Mouse (Mus musculus): ENCODE data around the gene Bcl2l12. TPM values are rescaled to one million over a fixed set of nuclear protein-coding genes. Genes with fewer than 3 reads are reported as not detected.

Bcl2l12 gene
- not detected for polyA plus RNA-seq (2014; fragmentation: Illumina TruSeq; extraction: RNeasy Lipid Tissue Mini Kit (QIAGEN cat#74804); ENCODE audit: low replicate concordance)

DNA sequence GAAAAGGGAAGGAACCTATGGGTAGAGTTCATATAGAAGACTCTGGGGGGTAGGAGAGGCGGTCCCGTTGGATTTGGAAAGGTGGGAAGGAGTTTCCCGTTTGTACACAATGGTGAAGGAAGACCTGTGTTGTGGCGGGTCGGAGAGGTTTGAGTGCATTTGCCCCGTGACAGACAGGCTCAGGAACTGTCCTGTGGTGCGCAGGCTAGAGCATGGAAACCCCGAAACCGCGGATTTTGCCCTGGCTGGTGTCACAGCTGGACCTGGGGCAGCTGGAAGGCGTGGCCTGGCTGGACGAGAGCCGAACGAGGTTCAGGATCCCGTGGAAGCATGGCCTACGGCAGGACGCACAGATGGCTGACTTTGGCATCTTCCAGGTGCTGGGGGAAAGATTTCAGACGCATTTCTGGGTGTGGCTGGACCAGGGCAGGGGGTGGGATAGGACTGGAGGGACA, at the start of gene Bcl2l12:
Gene Bcl2l12 (minus strand): TSS at position 212 of the 455 bp plus-strand sequence.

DNA sequence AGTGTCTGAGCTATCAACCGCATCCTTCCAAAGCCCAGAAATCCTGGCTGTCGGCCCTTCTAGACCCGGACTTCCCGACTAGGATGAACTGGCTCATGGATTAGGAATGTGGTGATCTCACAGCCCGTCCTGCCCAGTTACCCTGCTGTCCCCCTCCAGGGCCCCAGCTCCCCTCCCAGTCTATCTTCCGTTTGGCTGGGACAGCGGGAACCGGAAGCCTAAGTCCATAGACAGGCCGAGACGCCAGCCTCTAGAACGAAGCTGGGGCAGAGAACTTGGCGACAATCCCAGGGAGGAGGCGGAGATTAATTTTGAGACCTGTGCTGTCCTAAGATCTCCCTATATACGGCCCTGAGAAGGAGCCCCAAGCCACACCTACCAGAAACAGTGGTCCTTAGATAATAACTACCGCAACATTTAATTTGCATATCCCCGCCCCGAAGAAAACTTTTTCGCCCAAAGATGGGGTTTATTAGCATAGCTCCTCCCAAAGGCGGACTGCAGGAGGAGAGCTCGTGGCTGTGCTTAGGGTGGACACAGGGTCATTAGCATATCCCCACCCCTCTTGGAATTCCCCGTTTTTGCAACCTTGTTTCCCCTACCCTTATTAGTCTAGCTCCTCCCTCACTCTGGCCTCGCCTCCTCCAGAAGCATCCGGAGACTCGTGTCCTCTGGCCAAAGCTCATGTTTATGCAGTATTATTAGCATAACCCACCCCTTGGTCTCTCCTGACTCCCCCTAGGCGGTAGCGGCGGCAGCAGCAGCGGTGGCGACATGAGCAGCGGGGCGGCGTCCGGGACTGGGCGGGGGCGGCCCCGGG, 18.9 kb upstream of the Bcl2l12 start, which contains the start of gene Rras:
Gene Rras (plus strand): TSS at position 720 of the 820 bp plus-strand sequence.

DNA sequence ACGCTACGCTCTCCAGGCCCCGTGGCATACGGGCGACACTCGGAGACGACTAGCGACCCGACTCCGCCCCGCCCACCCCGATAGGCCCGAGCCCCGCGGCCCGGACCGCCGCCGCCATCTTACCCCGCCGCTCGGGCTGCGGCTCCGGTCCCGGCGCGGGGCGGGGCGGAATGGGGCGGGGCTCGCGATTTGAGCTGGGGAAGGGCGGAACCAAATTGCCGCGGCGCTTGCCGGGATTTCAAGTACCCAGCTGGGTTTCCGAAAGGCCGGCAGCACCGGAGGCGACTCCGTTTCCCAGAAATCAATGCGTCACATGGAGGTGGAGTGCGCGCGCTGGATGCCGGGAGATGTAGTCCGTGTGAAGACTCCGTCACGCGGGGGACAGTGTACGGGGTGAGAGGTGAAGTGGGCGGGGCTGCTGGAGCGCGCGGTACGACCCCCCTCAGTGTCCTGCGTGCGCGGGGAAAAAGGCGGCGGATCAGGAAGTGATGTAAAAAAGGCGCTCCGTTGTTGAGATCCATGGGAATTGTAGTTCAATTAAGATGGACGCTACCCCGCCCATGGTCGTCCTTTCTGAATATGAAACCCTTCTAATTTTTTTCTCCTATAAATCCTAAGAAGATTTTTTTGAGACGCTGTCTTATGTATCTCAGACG, 17.6 kb upstream of the Bcl2l12 start, which contains the start of gene Scaf1:
Gene Scaf1 (minus strand): TSS at position 407 of the 656 bp plus-strand sequence.

DNA sequence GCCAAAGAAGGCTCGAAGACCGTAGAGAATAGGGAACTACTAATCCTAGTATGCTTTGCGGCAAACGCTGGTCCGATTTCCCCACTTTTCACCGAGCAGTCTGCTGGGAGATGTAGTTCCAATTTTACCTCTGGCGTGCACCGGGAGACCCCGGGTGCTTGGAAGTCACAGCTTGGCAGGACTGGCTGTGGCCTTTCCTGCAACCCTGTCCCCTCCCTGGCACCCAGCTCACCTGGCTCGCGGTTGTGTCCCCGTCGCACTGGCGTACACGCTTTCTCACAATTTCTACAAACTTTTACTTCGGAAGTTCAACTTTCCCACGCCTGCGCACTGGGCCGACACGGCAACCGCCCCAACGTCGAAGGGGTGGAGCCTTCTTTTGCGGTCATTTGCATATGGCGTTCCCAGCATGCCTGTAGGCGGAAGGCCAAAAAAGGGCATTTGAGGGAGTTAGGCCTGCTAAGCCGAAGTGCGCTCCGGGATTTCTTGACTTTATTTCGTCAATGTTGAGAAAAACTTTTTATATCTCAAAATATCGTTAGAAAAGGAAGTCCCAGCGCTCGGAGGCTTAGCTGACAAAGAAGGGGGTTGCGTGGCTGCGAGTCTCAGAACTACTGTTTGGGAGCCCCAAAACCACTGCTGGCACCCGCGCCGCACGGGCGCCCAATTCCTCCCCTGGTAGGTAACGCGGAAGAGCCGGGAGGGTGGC, 1.1 kb downstream of the Bcl2l12 start, which contains the start of gene Irf3:
Gene Irf3 (plus strand): TSS at position 418 of the 709 bp plus-strand sequence.

DNA sequence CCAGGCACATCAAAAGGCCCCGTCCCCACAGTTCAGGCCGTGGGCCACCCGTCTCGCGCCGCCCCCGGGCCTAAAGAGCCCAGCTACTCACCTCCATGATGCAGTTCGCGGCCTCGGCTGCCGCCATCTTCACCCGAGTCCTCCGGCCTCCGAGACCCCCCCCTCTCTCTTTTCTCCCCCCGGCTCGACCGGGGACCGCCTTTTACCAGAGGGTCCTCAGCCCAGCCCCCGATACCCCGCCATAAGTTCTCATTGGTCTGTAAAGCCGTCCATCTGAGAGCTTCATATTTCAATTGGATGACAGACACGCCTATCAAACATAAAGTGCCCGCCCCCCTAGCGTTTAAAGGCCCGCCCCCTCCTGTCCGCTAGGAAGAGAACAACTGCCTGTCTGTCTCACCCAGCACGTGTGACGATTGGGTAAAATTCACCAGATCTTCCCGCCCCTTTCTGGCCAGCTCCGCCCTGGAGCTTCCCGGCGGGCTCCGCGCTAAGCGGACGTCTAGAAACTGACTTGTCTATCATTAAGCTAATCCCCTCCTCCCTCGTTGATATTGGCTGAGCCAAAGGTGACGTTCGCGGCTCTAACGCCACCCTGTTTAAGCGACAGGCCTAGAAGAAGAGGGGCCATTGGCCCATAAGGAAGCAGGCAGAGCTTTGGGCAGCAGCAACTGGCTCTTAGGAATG, 12.2 kb downstream of the Bcl2l12 start, which contains the start of gene Prmt1:
Gene Prmt1 (minus strand): TSS at position 377 of the 687 bp plus-strand sequence.

DNA sequence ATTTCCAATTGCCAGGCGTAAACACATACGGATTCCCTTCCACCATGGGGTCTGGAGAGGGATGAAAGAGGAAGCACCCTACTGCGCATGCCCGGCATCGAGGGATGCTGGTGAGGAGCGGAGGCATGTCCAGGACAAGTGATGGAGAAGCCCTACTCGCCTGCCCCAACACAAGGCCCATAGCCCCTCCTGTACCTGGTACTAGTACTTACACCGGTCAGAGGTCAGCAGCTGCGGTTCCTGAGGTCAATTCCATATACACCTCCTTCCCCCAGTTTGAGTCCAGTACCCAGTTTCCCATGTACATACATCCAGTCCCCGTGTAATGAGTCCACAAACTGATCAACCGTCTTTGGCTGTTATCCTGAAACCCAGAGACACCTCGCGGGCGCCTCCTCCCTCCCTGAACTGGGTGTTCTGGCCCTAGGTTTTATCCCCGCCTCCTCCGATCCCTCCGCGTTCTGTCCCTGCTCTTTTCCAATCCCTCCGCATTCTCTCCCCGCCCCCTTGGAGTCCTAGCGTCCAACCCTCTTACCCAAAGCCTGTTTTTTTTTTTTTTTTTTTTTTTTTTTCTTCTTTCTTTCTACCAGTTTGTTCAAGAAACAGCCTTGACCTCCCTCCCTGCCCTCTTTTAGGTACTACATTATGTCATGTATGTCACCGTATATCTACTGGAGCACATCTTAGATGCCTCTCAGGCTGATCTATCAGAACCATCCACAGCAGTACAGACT, 24.0 kb downstream of the Bcl2l12 start, which contains the start of gene Cpt1c:
Gene Cpt1c (minus strand): TSS at position 469 of the 734 bp plus-strand sequence.

DNA sequence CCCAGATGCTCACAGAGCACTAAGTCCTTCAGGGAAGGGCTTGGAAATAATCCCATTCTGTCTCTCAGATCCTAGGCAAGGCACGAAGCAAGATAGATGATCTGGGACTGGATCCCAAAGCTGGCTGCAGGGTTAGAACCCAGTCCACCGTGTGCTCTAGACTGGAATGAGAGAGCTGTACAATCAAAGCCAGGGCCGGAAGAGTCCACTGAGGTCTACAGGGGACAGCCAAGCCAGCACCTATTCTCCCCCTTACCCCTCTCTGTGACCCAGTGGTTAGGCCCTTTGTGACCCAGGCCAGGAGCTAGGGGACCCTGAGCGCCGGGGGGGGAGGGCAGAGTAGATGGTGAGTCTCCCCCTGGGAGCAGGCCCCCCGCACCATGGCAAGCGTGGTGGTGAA, 55.6 kb downstream of the Bcl2l12 start, which contains the start of gene Tsks:
Gene Tsks (plus strand): TSS at position 301 of the 400 bp plus-strand sequence.

Other genes starting within 250 kb of the Bcl2l12 start
- 0.45 TPM for gene Zfp473, start 247.7 kb downstream of the Bcl2l12 start, polyA plus RNA-seq (2014; fragmentation: Illumina TruSeq; extraction: RNeasy Lipid Tissue Mini Kit (QIAGEN cat#74804); ENCODE audit: low replicate concordance)
- 3.6 TPM for gene Nup62, start 182.6 kb downstream of the Bcl2l12 start, polyA plus RNA-seq (2014; fragmentation: Illumina TruSeq; extraction: RNeasy Lipid Tissue Mini Kit (QIAGEN cat#74804); ENCODE audit: low replicate concordance)
- gene Il4i1, start 182.3 kb downstream of the Bcl2l12 start, polyA plus RNA-seq (2014; fragmentation: Illumina TruSeq; extraction: RNeasy Lipid Tissue Mini Kit (QIAGEN cat#74804); ENCODE audit: low replicate concordance): not detected
- gene Atf5, start 182.1 kb downstream of the Bcl2l12 start, polyA plus RNA-seq (2014; fragmentation: Illumina TruSeq; extraction: RNeasy Lipid Tissue Mini Kit (QIAGEN cat#74804); ENCODE audit: low replicate concordance): 1.0 TPM
- gene Akt1s1, start 149.7 kb downstream of the Bcl2l12 start, polyA plus RNA-seq (2014; fragmentation: Illumina TruSeq; extraction: RNeasy Lipid Tissue Mini Kit (QIAGEN cat#74804); ENCODE audit: low replicate concordance): 1.1 TPM
- not detected for gene Tbc1d17, start 149.6 kb downstream of the Bcl2l12 start, polyA plus RNA-seq (2014; fragmentation: Illumina TruSeq; extraction: RNeasy Lipid Tissue Mini Kit (QIAGEN cat#74804); ENCODE audit: low replicate concordance)
- not detected for gene Pnkp, start 141.6 kb downstream of the Bcl2l12 start, polyA plus RNA-seq (2014; fragmentation: Illumina TruSeq; extraction: RNeasy Lipid Tissue Mini Kit (QIAGEN cat#74804); ENCODE audit: low replicate concordance)
- gene Ptov1, start 128.9 kb downstream of the Bcl2l12 start, polyA plus RNA-seq (2014; fragmentation: Illumina TruSeq; extraction: RNeasy Lipid Tissue Mini Kit (QIAGEN cat#74804); ENCODE audit: low replicate concordance): not detected
- 1.3 TPM for gene Med25, start 106.0 kb downstream of the Bcl2l12 start, polyA plus RNA-seq (2014; fragmentation: Illumina TruSeq; extraction: RNeasy Lipid Tissue Mini Kit (QIAGEN cat#74804); ENCODE audit: low replicate concordance)
- 0.48 TPM for gene Fuz, start 102.6 kb downstream of the Bcl2l12 start, polyA plus RNA-seq (2014; fragmentation: Illumina TruSeq; extraction: RNeasy Lipid Tissue Mini Kit (QIAGEN cat#74804); ENCODE audit: low replicate concordance)
- gene Ap2a1, start 69.2 kb downstream of the Bcl2l12 start, polyA plus RNA-seq (2014; fragmentation: Illumina TruSeq; extraction: RNeasy Lipid Tissue Mini Kit (QIAGEN cat#74804); ENCODE audit: low replicate concordance): 9.8 TPM
- gene Tsks, start 55.5 kb downstream of the Bcl2l12 start, polyA plus RNA-seq (2014; fragmentation: Illumina TruSeq; extraction: RNeasy Lipid Tissue Mini Kit (QIAGEN cat#74804); ENCODE audit: low replicate concordance): not detected
- gene Cpt1c, start 23.9 kb downstream of the Bcl2l12 start, polyA plus RNA-seq (2014; fragmentation: Illumina TruSeq; extraction: RNeasy Lipid Tissue Mini Kit (QIAGEN cat#74804); ENCODE audit: low replicate concordance): 0.15 TPM
- 2.3 TPM for gene Prmt1, start 12.1 kb downstream of the Bcl2l12 start, polyA plus RNA-seq (2014; fragmentation: Illumina TruSeq; extraction: RNeasy Lipid Tissue Mini Kit (QIAGEN cat#74804); ENCODE audit: low replicate concordance)
- 11.1 TPM for gene Irf3, start 1.1 kb downstream of the Bcl2l12 start, polyA plus RNA-seq (2014; fragmentation: Illumina TruSeq; extraction: RNeasy Lipid Tissue Mini Kit (QIAGEN cat#74804); ENCODE audit: low replicate concordance)
- 2.0 TPM for gene Scaf1, start 17.7 kb upstream of the Bcl2l12 start, polyA plus RNA-seq (2014; fragmentation: Illumina TruSeq; extraction: RNeasy Lipid Tissue Mini Kit (QIAGEN cat#74804); ENCODE audit: low replicate concordance)
- gene Rras, start 19.2 kb upstream of the Bcl2l12 start, polyA plus RNA-seq (2014; fragmentation: Illumina TruSeq; extraction: RNeasy Lipid Tissue Mini Kit (QIAGEN cat#74804); ENCODE audit: low replicate concordance): 1.1 TPM
- gene Prr12, start 54.2 kb upstream of the Bcl2l12 start, polyA plus RNA-seq (2014; fragmentation: Illumina TruSeq; extraction: RNeasy Lipid Tissue Mini Kit (QIAGEN cat#74804); ENCODE audit: low replicate concordance): not detected
- 4.6 TPM for gene Nosip, start 63.7 kb upstream of the Bcl2l12 start, polyA plus RNA-seq (2014; fragmentation: Illumina TruSeq; extraction: RNeasy Lipid Tissue Mini Kit (QIAGEN cat#74804); ENCODE audit: low replicate concordance)
- 9.4 TPM for gene Prrg2, start 64.0 kb upstream of the Bcl2l12 start, polyA plus RNA-seq (2014; fragmentation: Illumina TruSeq; extraction: RNeasy Lipid Tissue Mini Kit (QIAGEN cat#74804); ENCODE audit: low replicate concordance)
- gene Rcn3, start 93.5 kb upstream of the Bcl2l12 start, polyA plus RNA-seq (2014; fragmentation: Illumina TruSeq; extraction: RNeasy Lipid Tissue Mini Kit (QIAGEN cat#74804); ENCODE audit: low replicate concordance): not detected
- 3.7 TPM for gene Fcgrt, start 105.1 kb upstream of the Bcl2l12 start, polyA plus RNA-seq (2014; fragmentation: Illumina TruSeq; extraction: RNeasy Lipid Tissue Mini Kit (QIAGEN cat#74804); ENCODE audit: low replicate concordance)
- 126 TPM for gene Rps11, start 125.7 kb upstream of the Bcl2l12 start, polyA plus RNA-seq (2014; fragmentation: Illumina TruSeq; extraction: RNeasy Lipid Tissue Mini Kit (QIAGEN cat#74804); ENCODE audit: low replicate concordance)
- 181 TPM for gene Rpl13a, start 130.0 kb upstream of the Bcl2l12 start, polyA plus RNA-seq (2014; fragmentation: Illumina TruSeq; extraction: RNeasy Lipid Tissue Mini Kit (QIAGEN cat#74804); ENCODE audit: low replicate concordance)
- not detected for gene Gm45713, start 137.5 kb upstream of the Bcl2l12 start, polyA plus RNA-seq (2014; fragmentation: Illumina TruSeq; extraction: RNeasy Lipid Tissue Mini Kit (QIAGEN cat#74804); ENCODE audit: low replicate concordance)
- 13.9 TPM for gene Flt3l, start 137.7 kb upstream of the Bcl2l12 start, polyA plus RNA-seq (2014; fragmentation: Illumina TruSeq; extraction: RNeasy Lipid Tissue Mini Kit (QIAGEN cat#74804); ENCODE audit: low replicate concordance)
- not detected for gene Pih1d1, start 155.6 kb upstream of the Bcl2l12 start, polyA plus RNA-seq (2014; fragmentation: Illumina TruSeq; extraction: RNeasy Lipid Tissue Mini Kit (QIAGEN cat#74804); ENCODE audit: low replicate concordance)
- gene Aldh16a1, start 155.9 kb upstream of the Bcl2l12 start, polyA plus RNA-seq (2014; fragmentation: Illumina TruSeq; extraction: RNeasy Lipid Tissue Mini Kit (QIAGEN cat#74804); ENCODE audit: low replicate concordance): 13.8 TPM
- gene Slc17a7, start 165.2 kb upstream of the Bcl2l12 start, polyA plus RNA-seq (2014; fragmentation: Illumina TruSeq; extraction: RNeasy Lipid Tissue Mini Kit (QIAGEN cat#74804); ENCODE audit: low replicate concordance): not detected
- gene Gfy, start 180.9 kb upstream of the Bcl2l12 start, polyA plus RNA-seq (2014; fragmentation: Illumina TruSeq; extraction: RNeasy Lipid Tissue Mini Kit (QIAGEN cat#74804); ENCODE audit: low replicate concordance): not detected
- not detected for gene Pth2, start 182.3 kb upstream of the Bcl2l12 start, polyA plus RNA-seq (2014; fragmentation: Illumina TruSeq; extraction: RNeasy Lipid Tissue Mini Kit (QIAGEN cat#74804); ENCODE audit: low replicate concordance)
- not detected for gene Ccdc155, start 206.2 kb upstream of the Bcl2l12 start, polyA plus RNA-seq (2014; fragmentation: Illumina TruSeq; extraction: RNeasy Lipid Tissue Mini Kit (QIAGEN cat#74804); ENCODE audit: low replicate concordance)
- gene Dkkl1, start 213.4 kb upstream of the Bcl2l12 start, polyA plus RNA-seq (2014; fragmentation: Illumina TruSeq; extraction: RNeasy Lipid Tissue Mini Kit (QIAGEN cat#74804); ENCODE audit: low replicate concordance): not detected
- 1.7 TPM for gene Tead2, start 217.0 kb upstream of the Bcl2l12 start, polyA plus RNA-seq (2014; fragmentation: Illumina TruSeq; extraction: RNeasy Lipid Tissue Mini Kit (QIAGEN cat#74804); ENCODE audit: low replicate concordance)
- gene Cd37, start 240.4 kb upstream of the Bcl2l12 start, polyA plus RNA-seq (2014; fragmentation: Illumina TruSeq; extraction: RNeasy Lipid Tissue Mini Kit (QIAGEN cat#74804); ENCODE audit: low replicate concordance): 2.0 TPM
- gene Slc6a16, start 242.4 kb upstream of the Bcl2l12 start, polyA plus RNA-seq (2014; fragmentation: Illumina TruSeq; extraction: RNeasy Lipid Tissue Mini Kit (QIAGEN cat#74804); ENCODE audit: low replicate concordance): not detected